Mouse (Mus musculus) mature B cell (primary cell): ENCODE measurements around the gene Sap25.

Experiments used
- in situ Hi-C: fragments of 300-500 bp; cut with MboI; formaldehyde crosslinking; loops from 2 replicates; pipeline ENCODE4 v1.14.3; 2019

The Sap25 gene

GRCm38 (mm10) chr5:137628498-137629305 lies 12.4 kb upstream of the Sap25 start, which contains the start of the genes Fbxo24, Lrch4 and Gm20605:
Gene Fbxo24, minus strand, starts transcription at chr5:137629002.
Gene Lrch4, plus strand, starts transcription at chr5:137629121.
Gene Gm20605, plus strand, starts transcription at chr5:137629175.
- in situ Hi-C loops = no loop called here

- in situ Hi-C loops = no loop called here
These were observed 11.8 kb upstream of the Sap25 start for GRCm38 (mm10) chr5:137629306-137629721.

- in situ Hi-C loops = no loop called here
These were observed 11.1 kb upstream of the Sap25 start for GRCm38 (mm10) chr5:137629906-137630545.

GRCm38 (mm10) chr5:137630602-137631001 lies 10.5 kb upstream of the Sap25 start:
- in situ Hi-C loops = no loop called here

- in situ Hi-C loops = no loop called here
These were observed 10.0 kb upstream of the Sap25 start for GRCm38 (mm10) chr5:137631171-137631570.

- in situ Hi-C loops = no loop called here
These were observed 9.5 kb upstream of the Sap25 start for GRCm38 (mm10) chr5:137631591-137631990.

GRCm38 (mm10) chr5:137633397-137634084 lies 7.6 kb upstream of the Sap25 start:
- in situ Hi-C loops = no loop called here

- in situ Hi-C loops = no loop called here
These were observed 1.7 kb upstream of the Sap25 start for GRCm38 (mm10) chr5:137639472-137639871.

- in situ Hi-C loops = no loop called here
These were observed 1.8 kb downstream of the Sap25 start for GRCm38 (mm10) chr5:137642886-137643285.

- in situ Hi-C loops = no loop called here
These were observed 3.4 kb downstream of the Sap25 start for GRCm38 (mm10) chr5:137644484-137644883.

- in situ Hi-C loops = no loop called here
These were observed 4.0 kb downstream of the Sap25 start for GRCm38 (mm10) chr5:137645091-137645651.

GRCm38 (mm10) chr5:137645652-137646091 lies 4.5 kb downstream of the Sap25 start, which contains the start of gene Irs3:
Gene Irs3, minus strand, starts transcription at chr5:137645714.
- in situ Hi-C loops = no loop called here

- in situ Hi-C loops = no loop called here
These were observed 6.9 kb downstream of the Sap25 start for GRCm38 (mm10) chr5:137647827-137648601.

- in situ Hi-C loops = no loop called here
These were observed 8.1 kb downstream of the Sap25 start for GRCm38 (mm10) chr5:137649251-137649650.

- in situ Hi-C loops = loop anchor here (5.0 kb wide), 1 partner anchor 112 kb away; no protein-coding TSS in a partner anchor
These were observed 8.8 kb downstream of the Sap25 start for GRCm38 (mm10) chr5:137649669-137650571.

- in situ Hi-C loops = loop anchor here (5.0 kb wide), 1 partner anchor 110 kb away; no protein-coding TSS in a partner anchor
These were observed 11.3 kb downstream of the Sap25 start for GRCm38 (mm10) chr5:137652474-137652873.

GRCm38 (mm10) chr5:137653366-137653765 lies 12.2 kb downstream of the Sap25 start:
- in situ Hi-C loops = loop anchor here (5.0 kb wide), 1 partner anchor 109 kb away; no protein-coding TSS in a partner anchor

GRCm38 (mm10) chr5:137654746-137655145 lies 13.6 kb downstream of the Sap25 start:
- in situ Hi-C loops = loop anchor here (5.0 kb wide), 1 partner anchor 108 kb away; no protein-coding TSS in a partner anchor

GRCm38 (mm10) chr5:137656977-137657376 lies 15.8 kb downstream of the Sap25 start:
- in situ Hi-C loops = no loop called here
